Mouse (Mus musculus) embryonic fibroblast, embryonic 13.5 days (primary cell): ENCODE measurements at regions not wholly inside any gene's neighbourhood (a gene's known extent, or its start where the extent isn't known, plus 50 kb on each side); places are given as distances from the start of the nearest gene placed in this dataset.

Experiments used
- H3K27ac ChIP-seq: 2 replicates; pipeline ENCODE4 v1.5.1; 2012; ENCODE audit warnings: low read length, control low read depth, inconsistent platforms; ENCODE audit not compliant: insufficient read depth
- H3K4me1 ChIP-seq: 2 replicates; pipeline ENCODE4 v1.6.1; 2011; ENCODE audit warnings: low read length; ENCODE audit not compliant: control insufficient read depth, insufficient read depth
- H3K4me3 ChIP-seq: 2 replicates; pipeline ENCODE4 v1.5.1; 2011; ENCODE audit warnings: mild to moderate bottlenecking, control low read depth, low read length; ENCODE audit not compliant: insufficient read depth
- CTCF ChIP-seq: IDR thresholded peaks from 2 replicates; pipeline ENCODE4 v1.5.1; 2011; ENCODE audit warnings: mild to moderate bottlenecking, control low read depth, low read length, moderate library complexity, borderline replicate concordance; ENCODE audit not compliant: insufficient read depth
- POLR2A ChIP-seq: IDR thresholded peaks from 2 replicates; pipeline ENCODE4 v1.6.1; 2011; ENCODE audit warnings: low read depth, mild to moderate bottlenecking, control low read depth, low read length, moderate library complexity

DNA sequence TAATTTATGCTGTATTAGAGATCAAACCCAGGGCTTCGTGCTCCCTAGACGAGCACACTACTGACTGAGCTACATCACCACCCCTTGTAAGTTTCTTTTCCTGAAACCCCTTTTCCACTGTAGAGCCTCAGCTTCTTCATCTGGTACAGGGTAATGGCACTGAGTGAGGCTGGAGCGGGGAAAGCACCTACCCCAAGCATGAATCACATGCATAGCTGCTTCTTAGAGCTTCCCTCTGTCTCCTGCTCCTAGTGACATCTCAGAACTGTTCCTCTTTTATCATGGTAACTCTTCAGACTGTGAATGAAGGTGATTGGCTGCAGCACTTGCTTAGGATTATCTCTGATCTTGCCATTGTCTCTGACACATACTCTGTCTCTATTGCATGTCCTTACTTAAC lies 182.8 kb downstream of the Icos start:
- H3K4me1 ChIP-seq: no peaks in the 10 kb centered on the region
- H3K27ac ChIP-seq: no peak overlapping the region
- H3K4me3 ChIP-seq: no peak overlapping the region
- TF ChIP-seq POLR2A (no peak), CTCF (no peak)

GRCm38 (mm10) chr1:61164271-61164670 lies 186.5 kb downstream of the Icos start:
- no peak for TF ChIP-seq CTCF
- Histone ChIP-seq H3K27ac (no peak overlapping the region), H3K4me1 (no peaks in the 10 kb centered on the region), H3K4me3 (no peak overlapping the region)

DNA sequence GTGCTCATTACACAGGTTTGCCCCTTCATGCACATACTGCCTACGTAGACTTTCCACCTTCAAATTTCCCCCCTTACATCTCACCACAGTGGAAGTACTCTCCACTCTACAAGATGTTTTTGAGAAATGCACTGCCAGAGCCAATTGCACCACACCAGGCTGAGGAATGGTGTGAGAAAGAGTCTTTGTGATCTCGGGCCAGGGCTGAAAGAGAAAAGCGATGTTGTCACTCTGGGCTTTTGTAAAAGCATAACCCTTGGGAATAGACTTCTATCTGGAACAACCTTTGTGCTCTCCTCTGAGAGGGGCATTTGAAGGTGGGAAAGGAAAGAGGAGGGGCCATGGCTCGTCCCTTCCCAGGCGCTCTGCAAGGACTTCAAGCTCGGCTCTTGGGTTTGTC lies 194.2 kb downstream of the Icos start:
- Histone ChIP-seq H3K4me3 (no peak overlapping the region), H3K27ac (no peak overlapping the region), H3K4me1 (no peaks in the 10 kb centered on the region)
- TF ChIP-seq POLR2A: no peak
- TF ChIP-seq CTCF: no peak

- Histone ChIP-seq H3K4me1 (no peaks in the 10 kb centered on the region), H3K27ac (no peak overlapping the region), H3K4me3 (no peak overlapping the region)
- TF ChIP-seq POLR2A (no peak), CTCF (no peak)
Observed at GRCm38 (mm10) chr1:61172946-61173345, 195.2 kb downstream of the Icos start.

DNA sequence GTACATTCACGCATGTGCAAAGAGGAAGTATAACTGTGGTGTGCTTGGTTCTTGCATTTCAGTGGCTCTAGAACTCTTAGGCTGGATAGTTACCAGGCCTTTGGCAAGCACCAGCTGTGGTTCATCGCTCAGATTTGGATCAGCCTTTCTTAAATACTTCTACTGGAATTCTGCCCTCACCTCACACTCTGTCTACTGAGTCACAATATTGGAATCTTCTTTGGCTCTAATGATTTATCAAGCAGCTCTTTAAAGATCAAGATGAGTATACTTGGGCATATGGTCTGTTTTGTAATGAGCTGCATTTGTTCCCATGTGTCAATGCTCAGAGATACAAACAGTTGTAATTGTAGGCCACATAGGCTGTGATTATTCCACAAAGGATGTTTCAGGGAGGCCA lies 197.5 kb downstream of the Icos start:
- Histone ChIP-seq H3K4me1 (no peaks in the 10 kb centered on the region), H3K27ac (no peak overlapping the region), H3K4me3 (no peak overlapping the region)
- no peak for TF ChIP-seq POLR2A
- no peak for TF ChIP-seq CTCF

DNA sequence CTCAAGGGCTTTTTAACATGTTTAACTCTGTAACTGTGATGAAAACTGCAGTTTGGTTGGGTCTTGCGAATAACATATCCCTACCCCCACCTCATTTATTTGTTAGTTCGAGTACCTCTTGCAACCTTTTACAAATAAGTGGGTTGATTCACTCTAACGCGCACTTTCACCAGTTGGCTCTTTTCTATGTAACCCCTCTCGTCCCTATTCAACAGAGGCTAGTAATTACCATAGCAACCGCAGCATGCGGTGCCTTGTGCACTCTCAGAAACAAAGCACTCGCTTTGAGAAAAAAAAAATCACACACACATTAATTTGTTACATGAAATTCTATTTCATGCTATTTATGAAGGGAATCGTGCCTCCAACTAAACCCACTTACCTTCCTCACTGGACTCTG lies 201.7 kb downstream of the Icos start:
- H3K27ac ChIP-seq: no peak overlapping the region
- H3K4me1 ChIP-seq: peaks cover 5% of the 10 kb centered on the region; the same call in 1 of the 2 replicates
- H3K4me3 ChIP-seq: no peak overlapping the region
- TF ChIP-seq POLR2A (no peak), CTCF (no peak)

- no peak overlapping the region for H3K4me3 ChIP-seq
- peaks cover 5% of the 10 kb centered on the region; the same call in 1 of the 2 replicates for H3K4me1 ChIP-seq
- H3K27ac ChIP-seq: no peak overlapping the region
- TF ChIP-seq CTCF: peak; percentile 82
- no peak for TF ChIP-seq POLR2A
Observed at GRCm38 (mm10) chr1:61181099-61181821, 203.5 kb downstream of the Icos start.

DNA sequence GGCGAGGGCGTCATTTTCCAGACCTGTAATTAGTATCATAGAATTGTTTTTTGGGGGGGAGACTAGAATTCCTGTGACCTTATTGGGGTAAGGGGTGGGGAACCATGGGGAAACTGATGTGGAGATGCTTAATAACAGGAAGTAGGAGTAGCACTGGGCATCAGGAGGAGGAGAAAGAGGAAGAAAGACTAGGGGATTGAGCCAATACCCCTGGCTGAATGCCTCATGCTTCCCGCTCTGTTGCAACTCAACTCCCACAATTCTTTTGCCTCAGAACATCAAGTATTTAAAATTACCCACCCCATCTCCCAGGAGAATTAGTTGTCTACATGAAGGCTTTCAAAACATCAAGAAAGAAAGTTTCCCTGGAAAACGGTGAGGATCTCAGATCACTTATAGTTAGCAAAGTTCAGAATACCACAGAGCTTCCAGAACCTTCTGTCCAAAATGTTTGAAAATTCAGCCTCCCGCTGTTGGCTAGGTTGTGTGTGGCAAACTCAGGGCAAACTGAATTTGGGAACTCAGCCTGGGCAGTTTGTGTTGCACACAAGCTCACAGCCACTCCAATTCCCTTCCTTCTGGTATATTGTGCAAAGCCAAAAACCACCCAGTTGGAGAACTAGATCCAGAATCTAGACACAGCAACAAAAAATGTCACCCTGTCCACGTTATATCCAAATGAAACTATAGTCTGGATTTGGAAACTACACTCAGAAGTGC lies 209.8 kb downstream of the Icos start:
- TF ChIP-seq CTCF: no peak
- no peak for TF ChIP-seq POLR2A
- H3K4me3 ChIP-seq: no peak overlapping the region
- H3K4me1 ChIP-seq: no peaks in the 10 kb centered on the region
- H3K27ac ChIP-seq: no peak overlapping the region

DNA sequence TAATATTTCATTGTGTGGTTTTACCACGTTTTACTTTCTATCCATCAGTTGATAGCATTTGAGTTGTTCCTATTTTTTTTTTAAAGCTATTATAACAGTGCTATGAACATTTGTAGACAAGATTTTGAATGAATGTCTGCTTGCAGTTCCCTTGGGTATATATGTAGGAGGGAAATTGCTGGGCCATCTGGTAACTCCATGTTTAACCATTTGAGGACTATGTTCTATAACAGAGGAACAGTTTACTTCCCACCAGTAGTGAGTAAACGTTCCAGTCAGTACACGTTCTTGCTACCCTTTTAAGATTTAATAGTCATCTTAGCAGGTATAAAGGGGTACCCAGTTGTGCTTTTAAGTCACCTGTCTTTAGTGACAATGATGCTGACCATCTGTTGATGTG lies 213.2 kb downstream of the Icos start:
- no peak overlapping the region for H3K27ac ChIP-seq
- no peak overlapping the region for H3K4me3 ChIP-seq
- no peaks in the 10 kb centered on the region for H3K4me1 ChIP-seq
- TF ChIP-seq POLR2A (no peak), CTCF (no peak)

DNA sequence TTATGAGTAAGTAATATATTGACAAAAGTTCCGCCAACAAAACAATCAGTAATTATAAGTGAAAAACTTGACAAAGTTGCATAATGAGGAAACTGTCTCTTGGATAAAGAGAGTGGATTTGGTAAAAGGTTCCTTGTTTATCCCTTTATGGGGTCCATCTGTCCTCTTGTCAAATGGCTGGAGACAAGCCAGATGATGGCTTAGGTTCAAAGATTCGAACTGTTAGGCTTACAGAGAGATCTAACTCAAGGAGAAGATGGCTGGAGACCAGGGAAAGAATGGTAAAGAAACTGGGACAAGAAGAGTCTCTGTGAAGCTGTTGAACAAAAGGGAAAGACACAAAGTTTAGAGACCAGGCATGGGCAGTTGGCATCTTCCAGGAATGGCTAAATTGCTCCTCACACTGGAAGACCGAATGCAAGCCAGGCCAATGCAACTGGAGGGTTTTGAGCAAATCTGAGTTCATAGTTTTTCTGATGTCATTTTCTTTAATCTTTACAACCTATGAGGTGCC lies 220.9 kb downstream of the Icos start:
- TF ChIP-seq POLR2A (no peak), CTCF (no peak)
- no peak overlapping the region for H3K27ac ChIP-seq
- H3K4me3 ChIP-seq: no peak overlapping the region
- no peaks in the 10 kb centered on the region; the same call in 1 of the 2 replicates for H3K4me1 ChIP-seq
